Mouse (Mus musculus): ENCODE results near the gene Uchl3.

- no peak for TF ChIP-seq CTCF (IDR thresholded peaks at IDR 0.05; ENCODE audit: borderline replicate concordance, insufficient read depth, low read depth, low read length)
- no peak for TF ChIP-seq POLR2A (IDR thresholded peaks at IDR 0.05; ENCODE audit: borderline replicate concordance, insufficient read depth, low read length)
Observed at GRCm38 (mm10) chr14:101616178-101616577, 37.6 kb upstream of the Uchl3 start.

All from cerebellum, adult 2 months (tissue).